Mouse (Mus musculus) gastrocnemius, adult 8-10 months (tissue): Measurements from ENCODE around the gene Sez6. TPM values are rescaled to one million over a fixed set of nuclear protein-coding genes. Genes with fewer than 3 reads are reported as not detected.
A peak's percentile ranks its signal among the peaks of the same experiment; 100 is the strongest.

Experiments used
- DNase-seq, 2 experiments: peaks; one replicate each; pipeline ENCODE4 v3.0.0; 2022; ENCODE audit warnings: low spot score in 2 of 2
- total RNA-seq, 4 experiments: library from RNA; stranded (reverse); gene quantifications; 2 replicates each; pipeline ENCODE4 v1.2.4; 2022

Gene Sez6
- total RNA-seq, 4 experiments from 2014 or later = 0.21 to 0.29 (median 0.24) TPM; not detected in 1

DNA sequence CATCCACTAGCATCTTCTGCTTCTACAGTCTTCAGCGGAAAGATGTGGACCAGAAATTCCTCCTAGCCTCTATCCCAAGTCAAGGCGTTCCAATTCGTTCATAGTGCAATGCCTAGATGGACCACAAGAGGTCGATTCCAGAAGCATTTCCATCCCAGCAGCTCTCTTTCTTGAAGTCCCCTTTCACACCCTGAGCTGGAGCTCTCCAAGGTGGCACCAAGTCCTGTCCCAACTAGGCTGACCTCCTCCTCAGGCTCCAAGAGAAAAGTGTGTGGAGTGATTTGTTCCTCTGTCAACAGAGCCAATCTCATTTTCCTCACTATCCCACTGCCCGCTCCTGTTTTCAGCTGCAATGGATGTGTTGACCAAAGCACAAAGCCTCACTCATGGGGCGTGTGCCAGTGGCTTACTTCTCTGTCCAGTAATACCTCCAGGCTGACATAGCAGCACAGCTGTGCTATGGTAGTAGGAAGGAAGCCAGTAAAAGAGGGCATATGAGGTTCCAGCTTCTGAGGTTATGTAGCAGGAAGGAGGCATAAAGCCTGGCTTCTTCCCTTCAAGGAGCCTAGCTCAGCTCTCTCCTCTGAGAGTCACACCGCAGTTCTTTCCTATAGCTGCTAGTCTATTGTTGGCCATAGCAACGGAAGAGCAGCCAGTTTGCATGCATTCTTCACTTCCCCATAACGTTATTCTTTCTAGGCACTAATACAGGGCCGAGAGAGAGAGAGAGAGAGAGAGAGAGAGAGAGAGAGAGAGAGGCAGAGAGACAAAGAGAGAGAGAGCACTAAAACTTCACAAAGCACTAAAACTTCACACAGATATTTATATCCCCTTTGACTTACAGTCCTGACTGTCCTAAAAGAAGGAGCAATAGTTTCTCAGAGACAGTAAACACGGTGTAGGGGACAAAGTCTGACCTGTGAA lies 49.9 kb downstream of the Sez6 start:
- peak; percentile 24 to 33 for DNase-seq

DNA sequence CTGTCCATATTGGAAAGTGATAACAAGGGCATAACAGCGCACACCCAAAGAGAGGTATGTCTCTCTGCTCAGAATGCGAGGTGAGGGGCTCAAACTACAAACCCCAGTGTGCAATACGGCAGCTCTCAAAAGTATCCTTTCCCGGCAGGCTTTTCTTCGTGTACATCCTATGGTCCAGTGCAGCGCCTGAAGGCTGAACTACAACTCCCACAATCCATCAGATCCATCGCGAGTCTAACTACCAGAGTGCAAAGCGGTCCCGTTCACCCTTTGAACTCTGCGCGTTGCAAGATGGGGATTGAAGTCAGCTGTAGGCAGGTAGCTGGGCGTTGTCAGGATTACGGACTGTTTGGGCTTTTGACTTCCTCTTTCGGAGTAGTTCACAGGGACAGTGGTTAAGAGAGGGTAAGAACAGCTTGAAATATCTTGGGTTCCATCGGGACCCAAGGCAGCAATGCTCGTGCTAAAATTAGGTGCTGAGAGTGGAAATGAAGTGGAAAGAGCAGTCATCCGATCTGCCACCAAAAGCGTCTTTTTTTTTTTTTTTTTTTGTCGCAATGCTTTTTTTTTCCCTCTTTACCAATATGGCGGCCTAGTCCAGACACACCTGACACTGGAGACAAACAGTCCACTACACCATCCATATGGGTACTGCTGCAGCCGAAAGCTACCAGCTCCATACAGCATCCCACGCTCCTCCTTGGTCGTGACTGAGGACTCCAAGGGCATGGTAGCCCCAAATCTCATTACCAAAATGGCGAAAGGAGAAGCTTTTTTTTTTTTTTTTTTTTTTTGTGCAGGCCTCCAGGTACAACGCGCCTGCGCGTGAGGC lies 51.2 kb downstream of the Sez6 start:
- peak; percentile 91 to 94 for DNase-seq

DNA sequence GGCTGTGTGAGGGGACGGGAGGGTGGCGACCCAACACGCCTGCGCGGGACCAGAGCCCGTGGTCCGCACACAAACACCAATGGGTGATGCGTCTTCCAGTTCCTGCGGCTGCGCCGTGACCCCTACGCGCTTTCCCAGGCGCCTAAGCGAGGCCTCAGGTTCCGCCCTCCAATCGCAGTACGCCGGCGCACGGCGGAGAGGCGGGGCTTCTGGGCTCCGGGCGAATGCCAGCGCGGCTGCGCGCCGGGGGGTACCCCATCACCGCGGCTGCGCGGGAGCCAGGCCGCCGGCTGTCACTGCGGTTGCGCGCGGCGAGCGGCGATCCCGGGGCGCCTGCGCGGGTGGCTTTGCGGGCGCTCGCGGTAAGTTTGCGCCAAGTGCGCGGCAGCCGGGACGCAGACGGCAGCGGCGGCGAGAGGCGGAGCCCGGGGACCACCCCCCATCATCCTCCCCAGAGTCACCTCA lies 51.9 kb downstream of the Sez6 start, which contains the start of gene Phf12:
TSS of gene Phf12 (plus strand) at position 314 of the 465 bp plus-strand sequence.
- DNase-seq = peak; percentile 99 to 100

DNA sequence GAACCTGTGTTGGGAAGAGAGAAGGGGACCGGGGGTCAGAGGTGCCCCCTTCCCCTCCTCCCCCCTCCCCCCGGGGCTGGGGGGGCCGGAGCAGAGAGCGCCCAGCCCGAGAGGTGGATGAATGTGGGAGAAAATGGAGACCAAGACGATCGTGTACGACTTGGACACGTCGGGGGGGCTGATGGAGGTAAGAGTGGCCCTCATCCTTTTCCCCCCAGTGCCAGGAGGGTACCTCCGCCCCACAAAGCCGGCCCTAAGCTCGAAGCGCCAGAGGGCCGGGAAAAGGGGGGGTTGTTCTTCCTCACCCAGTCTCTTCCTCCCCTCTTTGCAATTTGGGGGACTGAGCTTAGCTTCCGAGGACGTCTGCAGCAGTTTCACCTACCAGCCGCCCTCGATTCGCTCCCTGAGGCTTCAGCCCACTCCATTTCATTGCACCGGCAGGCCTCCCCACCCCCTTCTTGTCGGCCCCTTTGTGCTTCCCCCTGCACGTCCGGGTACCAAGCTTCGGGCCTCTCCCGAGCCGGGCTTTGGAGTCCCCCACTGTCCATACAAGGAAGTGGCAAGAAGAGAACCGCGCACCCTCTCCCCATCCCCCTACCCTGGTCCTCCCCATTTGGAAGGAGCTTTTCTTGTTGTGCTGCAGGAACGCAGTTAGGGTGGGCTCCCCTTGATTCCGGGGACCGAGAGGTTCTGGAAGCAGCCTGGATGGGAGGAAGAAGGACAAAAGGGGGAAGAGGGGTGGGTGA lies 52.8 kb downstream of the Sez6 start:
- DNase-seq = peak in 1 of 2 experiments; percentile 25

DNA sequence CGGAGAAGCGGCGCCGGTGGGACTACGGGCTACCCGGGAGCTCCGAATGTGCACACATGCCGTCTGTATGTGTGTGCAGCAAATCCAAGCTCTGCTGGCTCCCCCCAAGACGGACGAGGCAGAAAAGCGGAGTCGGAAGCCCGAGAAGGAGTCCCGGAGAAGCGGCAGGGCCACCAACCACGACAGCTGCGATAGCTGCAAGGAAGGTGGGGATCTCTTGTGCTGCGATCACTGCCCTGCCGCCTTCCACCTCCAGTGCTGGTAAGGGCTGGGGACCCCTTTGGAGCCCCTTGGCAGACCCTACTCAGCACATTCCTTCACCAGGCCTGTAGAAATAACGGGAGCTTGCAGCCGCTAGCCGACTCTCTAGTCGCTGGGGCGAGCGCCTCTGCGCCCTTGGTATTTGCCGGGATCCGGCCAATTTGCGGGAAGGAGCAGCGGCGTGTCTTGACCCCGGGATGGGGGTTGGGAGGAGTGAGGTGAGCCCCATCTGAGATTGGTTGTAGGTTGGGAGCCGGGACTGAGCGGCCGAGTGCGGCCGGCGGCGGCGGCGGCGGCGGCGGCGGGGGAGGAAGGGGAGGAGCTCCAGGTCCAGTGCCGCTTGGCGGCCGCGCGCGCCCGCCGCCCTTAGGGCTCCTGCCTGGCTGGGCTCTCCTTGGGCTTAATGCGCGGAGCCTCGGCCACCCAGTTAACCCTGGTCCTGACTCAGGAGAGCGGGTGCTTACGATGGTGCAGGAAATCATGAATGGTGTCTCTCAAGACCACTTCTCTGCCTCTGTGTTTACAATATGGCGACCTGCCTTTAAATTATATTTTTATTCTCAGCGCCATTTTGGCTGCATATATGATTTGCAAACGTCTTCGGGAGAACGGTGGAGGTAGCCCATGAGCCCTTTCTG lies 53.6 kb downstream of the Sez6 start:
- peak; percentile 27 to 42 for DNase-seq

DNA sequence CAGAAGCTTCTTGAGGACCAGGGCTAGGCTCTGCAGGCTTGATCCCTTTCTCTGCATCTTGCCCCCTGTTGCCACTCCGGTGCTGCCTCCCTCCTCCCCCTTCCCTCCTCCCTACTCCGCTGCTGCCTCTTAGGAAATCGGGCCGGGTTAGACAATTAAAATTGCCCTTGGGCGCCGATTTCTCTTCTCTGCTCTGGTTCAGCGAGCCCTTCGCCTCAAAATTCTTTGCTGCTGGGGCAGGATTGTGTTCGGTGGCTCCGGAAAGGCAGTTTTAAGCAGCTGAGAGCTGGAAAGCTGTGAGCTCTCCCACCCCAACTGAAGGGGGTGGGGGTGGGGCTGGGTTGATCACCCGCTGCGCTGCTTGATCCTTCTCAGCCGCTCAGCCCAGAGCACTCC lies 54.2 kb downstream of the Sez6 start:
- DNase-seq = no peak

DNA sequence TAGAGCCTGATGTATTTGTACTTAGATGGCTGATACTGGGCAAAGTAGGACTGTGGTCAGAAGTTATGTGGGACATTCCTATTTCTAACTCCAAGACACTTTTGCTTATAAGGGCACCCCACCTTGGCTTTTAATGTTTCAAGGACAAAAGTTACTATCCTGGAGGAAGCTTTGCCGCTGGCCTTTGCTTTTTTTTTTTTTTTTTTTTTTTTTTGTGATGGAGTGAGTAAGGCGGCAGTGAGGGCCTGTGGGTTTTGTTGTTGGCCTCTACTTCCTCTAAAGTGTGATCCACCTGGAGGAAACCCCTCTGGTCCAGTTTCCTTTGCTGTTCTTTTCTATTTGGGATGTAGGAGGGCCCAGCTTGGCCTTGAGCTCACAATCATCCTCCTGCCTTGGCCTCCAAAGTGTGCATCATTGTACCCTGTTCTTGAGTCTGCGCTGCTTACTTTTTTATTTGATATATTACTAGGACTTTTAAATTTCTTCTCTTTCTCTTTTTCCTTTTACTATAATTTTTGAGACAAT lies 55.0 kb downstream of the Sez6 start:
- DNase-seq = no peak

DNA sequence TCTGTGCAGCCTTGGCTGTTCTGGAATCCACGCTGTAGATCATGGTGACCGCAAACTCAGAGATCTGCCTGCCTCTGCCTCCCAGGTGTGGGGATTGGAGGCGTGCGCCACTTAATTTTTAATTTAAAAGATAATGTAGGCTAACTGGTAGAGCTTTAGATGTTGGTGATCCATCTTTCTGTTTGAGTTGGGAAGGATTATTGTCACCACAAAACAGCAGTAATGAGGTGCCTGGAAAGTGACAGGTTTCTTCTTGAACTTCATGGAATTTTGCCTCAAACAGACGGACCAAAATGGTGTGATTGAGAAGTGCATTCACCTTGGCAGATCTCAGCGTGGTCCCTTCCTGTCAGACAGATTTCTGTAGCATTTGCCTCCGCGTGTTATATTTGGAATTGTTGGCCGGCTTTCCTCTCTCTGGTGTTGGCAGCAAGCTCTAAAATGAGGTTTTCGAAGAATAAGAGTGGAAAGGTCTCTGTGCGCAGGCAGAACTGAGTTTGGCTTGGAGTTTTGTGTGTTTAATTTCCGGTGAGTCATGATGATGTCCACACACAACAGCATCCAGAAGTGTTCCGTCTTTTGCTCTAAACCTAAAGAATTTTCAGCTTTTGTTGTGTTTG lies 58.6 kb downstream of the Sez6 start:
- DNase-seq = no peak

DNA sequence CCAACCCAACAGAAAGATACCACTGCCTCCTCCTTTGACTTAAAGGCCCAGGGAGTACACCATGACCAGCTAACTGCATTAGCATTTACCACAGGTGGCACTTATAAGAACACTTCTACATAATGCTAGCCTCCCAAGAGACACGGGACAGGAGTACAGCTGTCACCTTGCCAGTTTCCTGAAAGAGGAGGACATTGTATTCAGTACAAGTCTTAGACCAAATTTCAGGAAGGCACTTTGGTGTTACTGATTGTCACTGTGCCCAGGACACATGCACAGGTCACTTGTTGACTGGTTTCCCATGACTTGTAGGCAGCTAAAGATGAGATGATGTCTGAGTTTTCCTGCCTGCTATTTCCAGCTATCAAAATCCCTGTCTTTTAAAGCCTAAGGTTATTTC lies 65.0 kb downstream of the Sez6 start:
- no peak for DNase-seq

DNA sequence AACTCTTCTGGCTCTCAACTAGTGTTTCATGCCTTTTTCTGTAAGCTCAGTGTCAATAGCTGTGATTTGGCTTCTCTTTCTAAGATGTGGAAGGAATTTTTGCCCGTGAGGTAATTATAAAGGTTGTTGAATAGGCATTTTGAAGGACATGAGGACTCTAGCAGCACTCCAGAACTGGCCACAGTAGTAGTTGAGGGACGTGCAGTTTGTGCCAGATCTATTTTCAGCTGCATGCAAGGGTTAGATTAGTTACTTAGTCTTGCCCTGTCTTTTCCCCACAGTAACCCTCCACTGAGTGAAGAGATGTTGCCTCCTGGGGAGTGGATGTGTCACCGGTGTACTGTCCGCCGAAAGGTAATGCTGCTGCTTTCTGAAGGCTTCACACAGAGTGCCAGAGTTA lies 75.8 kb downstream of the Sez6 start:
- DNase-seq = no peak

DNA sequence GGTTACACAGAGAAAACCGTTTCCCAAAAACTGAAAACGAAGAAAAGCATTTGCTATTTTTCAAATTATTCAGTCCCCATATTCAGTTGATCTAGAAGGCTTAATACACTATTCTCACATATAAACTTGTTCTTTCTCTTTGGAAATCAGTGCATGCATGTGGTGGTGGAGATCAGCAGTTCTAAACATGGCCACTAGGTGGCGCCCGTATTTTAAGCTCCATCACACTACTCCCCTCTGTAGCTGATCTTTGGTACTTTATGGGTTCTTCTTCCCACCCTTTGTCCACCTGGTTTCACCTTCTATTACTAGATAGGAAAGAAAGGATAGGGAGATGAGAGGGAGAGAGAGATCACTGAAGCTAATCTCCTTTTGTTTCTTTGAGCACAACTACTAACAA lies 89.1 kb downstream of the Sez6 start:
- DNase-seq = peak; percentile 46 to 57

DNA sequence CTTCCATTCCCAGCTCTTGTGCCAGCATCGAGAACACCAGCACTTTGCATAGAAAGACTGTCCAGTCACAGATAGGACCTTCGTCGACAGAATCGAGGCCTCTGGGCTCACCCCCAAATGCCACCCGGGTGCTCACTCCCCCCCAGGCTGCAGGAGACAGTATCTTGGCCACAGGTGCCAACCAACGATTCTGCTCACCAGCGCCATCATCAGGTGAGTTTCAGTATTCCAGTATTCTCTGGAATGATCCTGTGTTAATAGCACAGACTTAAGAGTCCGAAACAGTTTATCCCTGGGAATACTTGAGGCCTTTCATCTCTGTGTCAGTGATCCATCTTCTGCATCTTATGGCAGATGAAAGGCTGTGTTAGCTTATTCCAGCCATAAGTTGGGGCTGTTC lies 93.0 kb downstream of the Sez6 start:
- DNase-seq = no peak

Other genes with a start within 250 kb of the Sez6 start
- 10 to 100 TPM; 31.0 to 38.3 (median 33.6) TPM for gene Nufip2, start 244.6 kb upstream of the Sez6 start, total RNA-seq
- gene Cryba1, start 205.5 kb upstream of the Sez6 start, total RNA-seq = not detected
- gene Myo18a, start 167.6 kb upstream of the Sez6 start, total RNA-seq = 100 to 1,000 TPM; 309 to 400 (median 330) TPM
- gene Gm10277, start 143.1 kb upstream of the Sez6 start, total RNA-seq = not detected
- not detected for gene Pipox, start 36.7 kb upstream of the Sez6 start, total RNA-seq
- 10 to 100 TPM; 13.1 to 15.1 (median 13.8) TPM for gene Phf12, start 52.0 kb downstream of the Sez6 start, total RNA-seq
- under 1 TPM; 0.63 to 0.99 (median 0.79) TPM for gene Dhrs13, start 101.5 kb downstream of the Sez6 start, total RNA-seq
- gene Flot2, start 107.1 kb downstream of the Sez6 start, total RNA-seq = 10 to 100 TPM; 43.7 to 49.7 (median 48.6) TPM
- gene Eral1, start 149.6 kb downstream of the Sez6 start, total RNA-seq = 10 to 100 TPM; 20.5 to 22.9 (median 22.6) TPM
- 1 to 10 TPM; 5.6 to 7.8 (median 7.3) TPM for gene Fam222b, start 163.9 kb downstream of the Sez6 start, total RNA-seq
- 1 to 10 TPM; 2.9 to 3.5 (median 3.2) TPM for gene Traf4, start 234.8 kb downstream of the Sez6 start, total RNA-seq
- under 1 TPM; 0.19 to 0.73 (median 0.50) TPM for gene Nek8, start 245.9 kb downstream of the Sez6 start, total RNA-seq
- gene Tlcd1, start 245.9 kb downstream of the Sez6 start, total RNA-seq = 1 to 10 TPM in 1 of 4 experiments, under 1 TPM in 3; 0.56 to 1.7 (median 0.64) TPM